Mouse (Mus musculus): ENCODE data around the gene Naxe. TPM values are rescaled to one million over a fixed set of nuclear protein-coding genes. Genes with fewer than 3 reads are reported as not detected.

Naxe gene
- polyA plus RNA-seq, 1 experiment from 2014 or later = 208 TPM

DNA sequence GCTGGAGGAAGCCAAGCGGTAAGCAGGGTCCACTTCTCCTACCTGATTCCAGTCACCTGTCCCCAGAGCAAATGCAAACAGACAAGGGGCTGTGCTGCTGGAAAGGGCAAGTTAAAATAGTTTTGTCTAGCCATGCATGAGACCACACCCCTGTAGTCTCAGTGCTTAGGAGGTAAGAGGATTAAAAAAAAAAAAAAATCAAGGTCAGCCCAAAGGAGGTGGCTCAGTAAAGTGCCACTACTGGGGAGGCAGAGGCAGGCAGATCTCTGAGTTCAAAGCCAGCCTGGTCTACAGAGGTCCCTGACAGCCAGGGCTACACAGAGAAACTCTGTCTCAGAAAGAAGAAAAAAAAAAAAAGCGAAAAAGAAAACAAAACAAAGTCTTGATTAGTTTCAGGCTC is 25.7 kb upstream of the Naxe start:
- WGBS = 93% methylated on average over 2 of the region's 2 CpGs
- Histone ChIP-seq H3K27me3 (no peaks in the 10 kb centered on the region), H3K36me3 (peaks cover 25% of the 10 kb centered on the region)

DNA sequence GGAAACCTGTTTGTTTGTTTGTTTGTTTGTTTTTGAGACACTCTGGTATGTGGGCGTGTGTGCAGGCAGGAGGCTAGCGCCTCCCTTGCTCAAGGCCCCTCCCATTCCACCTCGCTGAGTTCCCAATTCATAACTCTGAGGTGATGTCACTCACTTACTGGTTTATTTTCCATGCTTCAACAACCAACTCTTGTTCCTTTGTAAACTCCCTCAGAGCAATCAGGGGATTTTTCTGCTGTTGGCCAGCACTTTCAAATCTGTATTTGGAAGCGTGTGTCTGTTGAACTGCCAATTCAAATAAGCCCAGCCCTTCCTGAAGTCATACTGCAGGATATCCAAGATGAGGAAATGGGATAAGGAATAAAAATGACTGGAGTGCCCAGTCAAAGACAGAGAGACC is 24.4 kb upstream of the Naxe start:
- Histone ChIP-seq H3K36me3 (peaks cover 15% of the 10 kb centered on the region), H3K27ac (0 out of 2 replicates have a peak overlapping the region, but pooled peaks have one; percentile 12), H3K4me2 (peak overlapping the region; percentile 76), H3K4me3 (peak overlapping the region; percentile 68), H3K4me1 (peaks cover 16% of the 10 kb centered on the region), H3K9ac (peak overlapping the region; percentile 74), H3K9me3 (no peaks in the 10 kb centered on the region), H3K27me3 (no peaks in the 10 kb centered on the region)
- no peak for ATAC-seq (ENCODE audit: insufficient number of reproducible peaks, insufficient read depth, low FRiP score, low TSS enrichment, low read depth)
- WGBS = 8% methylated on average over 4 of the region's 4 CpGs

More for the DNA sequence above, 25.7 kb upstream of the Naxe start:
- H3K4me3 ChIP-seq = no peak overlapping the region
- ATAC-seq (ENCODE audit: insufficient number of reproducible peaks, insufficient read depth, low FRiP score, low TSS enrichment, low read depth) = no peak
- H3K27ac ChIP-seq = no peak overlapping the region
- H3K4me2 ChIP-seq = no peak overlapping the region
- H3K4me1 ChIP-seq = peaks cover 16% of the 10 kb centered on the region
- no peaks in the 10 kb centered on the region for H3K9me3 ChIP-seq
- H3K9ac ChIP-seq = no peak overlapping the region

DNA sequence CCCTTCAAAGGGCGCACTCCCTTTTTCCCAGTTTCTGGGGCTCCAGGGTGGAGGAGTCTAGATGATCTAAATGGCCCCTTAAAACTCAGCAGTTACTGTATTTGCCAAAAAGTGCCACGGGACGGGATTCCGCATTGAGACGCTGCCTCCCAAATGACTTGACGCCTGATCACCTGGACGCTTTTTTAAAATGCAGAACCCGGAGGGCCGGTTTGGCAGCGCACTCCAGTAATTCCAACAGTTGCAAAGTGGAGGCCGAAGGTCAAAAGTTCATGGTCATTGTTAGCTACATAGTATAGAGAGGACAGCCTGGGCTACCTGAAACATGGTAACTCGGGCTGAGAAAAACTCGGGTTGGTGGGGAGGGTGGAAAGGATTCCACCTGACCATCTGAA is 23.9 kb upstream of the Naxe start:
- no peak overlapping the region for H3K27ac ChIP-seq

DNA sequence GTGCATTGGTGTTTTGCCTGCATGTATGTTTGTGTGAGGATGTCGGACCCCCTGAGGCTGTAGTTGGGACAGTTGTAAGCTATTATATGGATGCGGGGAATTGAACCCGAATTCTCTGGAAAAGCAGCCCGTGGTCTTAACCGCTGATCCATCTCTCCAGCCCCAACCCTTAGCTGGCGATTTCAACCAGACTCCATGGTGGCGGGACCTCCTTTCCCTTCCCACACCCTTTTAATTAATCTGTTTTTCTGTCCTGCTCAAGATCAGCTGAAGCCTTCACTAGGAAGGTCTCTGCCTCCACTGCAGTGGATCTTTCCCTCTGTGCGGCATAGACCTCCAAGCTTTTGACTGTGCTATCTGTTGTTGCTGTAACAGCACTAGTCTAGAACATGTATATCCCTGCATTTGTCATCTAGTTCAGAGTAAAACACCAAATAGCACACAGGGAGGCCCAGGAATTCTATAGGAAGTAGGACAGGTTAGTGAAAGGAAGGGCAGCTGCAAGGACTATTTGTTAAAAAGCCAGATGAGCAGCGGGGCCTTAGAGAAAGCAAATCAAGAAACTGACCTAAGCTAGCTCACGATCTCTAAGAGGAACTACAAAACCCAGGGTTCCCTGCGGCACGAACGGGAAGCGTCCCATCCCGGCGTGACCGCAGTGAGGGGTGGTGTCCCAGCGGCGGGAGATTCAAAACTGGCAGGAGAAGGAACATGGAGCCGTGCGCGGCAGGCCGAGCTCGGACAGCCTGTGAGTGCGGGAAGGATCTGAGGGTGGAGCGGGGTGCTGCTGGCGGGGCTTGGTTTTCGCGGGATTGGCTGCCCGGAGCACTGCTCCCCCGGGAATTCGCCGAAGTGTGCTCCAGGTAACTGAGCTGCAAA is 23.3 kb upstream of the Naxe start, which contains the start of gene Iqgap3:
Gene Iqgap3, plus strand, starts transcription at position 627 of the 879 bp plus-strand sequence.
- Histone ChIP-seq H3K27me3 (no peaks in the 10 kb centered on the region), H3K4me3 (peak within 1 kb of the TSS; percentile 68), H3K27ac (peak within 1 kb of the TSS; percentile 39; the same call in 1 of the 2 replicates), H3K4me1 (peaks cover 16% of the 10 kb centered on the region), H3K4me2 (peak within 1 kb of the TSS; percentile 76), H3K9me3 (no peaks in the 10 kb centered on the region), H3K36me3 (peaks cover 15% of the 10 kb centered on the region), H3K9ac (peak within 1 kb of the TSS; percentile 74)
- WGBS = 19% methylated on average over 33 of the region's 33 CpGs
- ATAC-seq (ENCODE audit: insufficient number of reproducible peaks, insufficient read depth, low FRiP score, low TSS enrichment, low read depth) = peak; percentile 80; the same call in 1 of the 2 replicates

More for the DNA sequence above, 23.9 kb upstream of the Naxe start:
- Histone ChIP-seq H3K9me3 (no peaks in the 10 kb centered on the region), H3K4me1 (peaks cover 16% of the 10 kb centered on the region), H3K4me2 (peak overlapping the region; percentile 76), H3K36me3 (peaks cover 15% of the 10 kb centered on the region), H3K9ac (peak overlapping the region; percentile 74), H3K4me3 (peak overlapping the region; percentile 68), H3K27me3 (no peaks in the 10 kb centered on the region)
- ATAC-seq (ENCODE audit: insufficient number of reproducible peaks, insufficient read depth, low FRiP score, low TSS enrichment, low read depth) = no peak
- 2% methylated on average over 13 of the region's 13 CpGs for WGBS

DNA sequence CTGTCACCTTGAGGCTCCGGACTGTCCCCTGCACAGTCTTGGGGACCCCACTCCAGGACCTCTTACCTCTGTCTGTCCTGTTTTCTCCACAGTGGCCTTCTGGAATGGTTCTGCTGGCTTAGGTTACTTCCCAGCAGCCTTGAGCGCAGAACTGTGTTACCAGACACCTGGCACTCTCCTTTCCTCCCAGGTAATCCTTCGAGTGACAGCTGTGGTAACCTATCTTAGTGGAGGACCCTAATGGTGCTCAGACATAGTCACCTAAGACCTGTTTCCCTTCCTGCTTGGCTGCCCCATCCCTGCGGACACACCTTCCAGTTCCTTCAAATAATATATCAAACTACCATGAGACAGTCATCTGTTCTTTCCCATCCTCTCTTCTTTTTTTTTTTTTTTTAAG is 19.9 kb upstream of the Naxe start, which contains the start of gene Ttc24:
Gene Ttc24, minus strand, starts transcription at position 101 of the 400 bp plus-strand sequence.
- Histone ChIP-seq H3K36me3 (no peaks in the 10 kb centered on the region), H3K4me3 (no peak within 1 kb of the TSS), H3K9ac (peak within 1 kb of the TSS; percentile 27; the same call in 1 of the 2 replicates), H3K27me3 (peaks cover 3% of the 10 kb centered on the region; the same call in 1 of the 2 replicates), H3K9me3 (no peaks in the 10 kb centered on the region), H3K4me2 (no peak within 1 kb of the TSS), H3K4me1 (peaks cover 16% of the 10 kb centered on the region), H3K27ac (no peak within 1 kb of the TSS)
- 66% methylated on average over 4 of the region's 4 CpGs for WGBS
- no peak for ATAC-seq (ENCODE audit: insufficient number of reproducible peaks, insufficient read depth, low FRiP score, low TSS enrichment, low read depth)

DNA sequence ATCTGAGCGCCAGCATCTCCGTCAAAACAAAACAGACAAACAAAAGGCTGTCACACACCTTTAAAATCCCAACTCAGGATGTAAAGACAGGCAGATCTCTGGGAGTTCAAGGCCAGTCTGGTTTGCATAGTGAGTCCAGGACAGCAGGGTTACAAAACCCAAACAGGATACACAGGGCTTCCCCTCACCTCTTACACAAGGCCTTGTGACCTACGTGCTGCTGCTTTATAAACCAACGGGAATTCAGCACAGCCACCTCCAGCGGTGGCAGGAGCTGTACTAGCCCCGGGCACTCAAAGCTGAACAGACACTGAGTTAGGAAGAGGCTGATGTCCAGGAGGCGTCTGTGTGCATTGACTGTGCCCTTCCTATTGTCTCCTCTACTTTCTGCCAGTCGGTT is 19.1 kb upstream of the Naxe start:
- Histone ChIP-seq H3K27ac (no peak overlapping the region), H3K4me1 (peaks cover 8% of the 10 kb centered on the region), H3K4me3 (no peak overlapping the region), H3K4me2 (no peak overlapping the region), H3K9me3 (no peaks in the 10 kb centered on the region), H3K36me3 (no peaks in the 10 kb centered on the region), H3K27me3 (peaks cover 7% of the 10 kb centered on the region; the same call in 1 of the 2 replicates), H3K9ac (peak overlapping the region; percentile 27; the same call in 1 of the 2 replicates)
- 29% methylated on average over 8 of the region's 8 CpGs for WGBS
- no peak for ATAC-seq (ENCODE audit: insufficient number of reproducible peaks, insufficient read depth, low FRiP score, low TSS enrichment, low read depth)

DNA sequence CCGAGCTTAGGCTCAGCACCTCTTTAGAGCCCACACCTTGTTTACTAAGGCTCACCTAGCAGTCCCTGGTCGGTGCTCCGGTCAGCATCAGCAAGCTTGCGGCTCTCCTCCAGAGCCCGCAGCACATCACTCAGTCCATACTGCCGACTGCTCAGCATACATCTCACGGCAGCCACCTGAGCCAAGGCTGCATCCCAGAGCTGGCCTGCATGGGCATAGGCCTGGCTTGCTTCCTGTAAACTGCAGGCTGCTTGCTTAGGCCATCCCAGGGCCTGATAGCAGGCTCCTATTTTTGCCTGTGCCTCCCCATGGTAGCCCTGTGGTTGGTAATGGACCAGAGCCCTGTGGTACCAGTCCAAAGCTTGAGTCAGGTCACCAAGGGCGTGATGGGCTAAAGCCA is 16.5 kb upstream of the Naxe start:
- Histone ChIP-seq H3K36me3 (no peaks in the 10 kb centered on the region), H3K4me3 (no peak overlapping the region), H3K27me3 (peaks cover 20% of the 10 kb centered on the region), H3K4me1 (no peaks in the 10 kb centered on the region), H3K4me2 (no peak overlapping the region), H3K9me3 (no peaks in the 10 kb centered on the region), H3K9ac (no peak overlapping the region), H3K27ac (no peak overlapping the region)
- no peak for ATAC-seq (ENCODE audit: insufficient number of reproducible peaks, insufficient read depth, low FRiP score, low TSS enrichment, low read depth)
- WGBS = 80% methylated on average over 8 of the region's 8 CpGs

DNA sequence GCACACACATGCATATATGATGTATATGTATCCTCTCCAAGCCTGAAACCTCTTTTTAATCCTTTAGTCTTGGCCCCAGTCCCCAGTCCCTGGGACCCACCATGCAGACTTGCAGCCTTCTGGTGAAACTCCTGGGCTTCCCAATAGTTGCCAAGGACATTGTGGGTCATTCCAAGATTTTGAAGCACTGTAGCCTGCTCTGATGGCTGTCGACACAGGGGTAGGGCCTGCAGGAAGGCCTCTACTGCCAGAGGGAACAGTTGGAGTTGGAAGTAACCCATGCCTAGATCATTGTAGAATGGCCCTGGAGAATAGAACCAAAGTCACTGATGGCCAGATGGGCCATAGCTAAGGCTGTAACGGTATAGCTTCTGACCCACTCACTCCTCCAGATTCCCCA is 16.1 kb upstream of the Naxe start:
- no peaks in the 10 kb centered on the region for H3K9me3 ChIP-seq
- H3K4me1 ChIP-seq = no peaks in the 10 kb centered on the region
- ATAC-seq (ENCODE audit: insufficient number of reproducible peaks, insufficient read depth, low FRiP score, low TSS enrichment, low read depth) = no peak
- H3K4me2 ChIP-seq = no peak overlapping the region
- no peak overlapping the region for H3K4me3 ChIP-seq
- H3K9ac ChIP-seq = no peak overlapping the region
- H3K27ac ChIP-seq = no peak overlapping the region
- no peaks in the 10 kb centered on the region for H3K36me3 ChIP-seq
- WGBS = 70% methylated on average over 2 of the region's 2 CpGs
- peaks cover 20% of the 10 kb centered on the region for H3K27me3 ChIP-seq

DNA sequence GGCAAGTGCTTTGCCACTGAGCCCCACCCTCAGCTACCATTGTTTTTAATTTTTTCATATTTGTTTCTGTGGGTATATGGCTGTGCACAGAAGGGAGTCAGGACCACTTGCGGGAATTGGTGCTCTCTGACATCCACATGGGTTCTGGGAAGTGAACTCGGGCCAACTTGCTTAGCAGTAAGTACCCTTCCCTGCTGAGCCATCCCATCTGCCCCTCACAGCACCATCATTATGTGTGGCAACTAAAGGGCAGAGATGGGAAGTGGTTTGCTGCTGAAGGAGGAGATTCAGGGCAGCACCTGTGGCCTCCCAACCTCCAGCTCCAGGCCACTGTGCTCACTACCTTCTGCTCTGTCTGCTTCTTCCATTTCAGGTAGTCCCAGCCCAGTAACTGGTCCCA is 15.3 kb upstream of the Naxe start:
- no peak overlapping the region for H3K27ac ChIP-seq
- H3K4me3 ChIP-seq = no peak overlapping the region
- H3K4me2 ChIP-seq = no peak overlapping the region
- no peak overlapping the region for H3K9ac ChIP-seq
- no peaks in the 10 kb centered on the region for H3K4me1 ChIP-seq
- H3K27me3 ChIP-seq = peaks cover 20% of the 10 kb centered on the region
- ATAC-seq (ENCODE audit: insufficient number of reproducible peaks, insufficient read depth, low FRiP score, low TSS enrichment, low read depth) = no peak
- H3K36me3 ChIP-seq = no peaks in the 10 kb centered on the region
- no peaks in the 10 kb centered on the region for H3K9me3 ChIP-seq
- 71% methylated on average over 2 of the region's 2 CpGs for WGBS

DNA sequence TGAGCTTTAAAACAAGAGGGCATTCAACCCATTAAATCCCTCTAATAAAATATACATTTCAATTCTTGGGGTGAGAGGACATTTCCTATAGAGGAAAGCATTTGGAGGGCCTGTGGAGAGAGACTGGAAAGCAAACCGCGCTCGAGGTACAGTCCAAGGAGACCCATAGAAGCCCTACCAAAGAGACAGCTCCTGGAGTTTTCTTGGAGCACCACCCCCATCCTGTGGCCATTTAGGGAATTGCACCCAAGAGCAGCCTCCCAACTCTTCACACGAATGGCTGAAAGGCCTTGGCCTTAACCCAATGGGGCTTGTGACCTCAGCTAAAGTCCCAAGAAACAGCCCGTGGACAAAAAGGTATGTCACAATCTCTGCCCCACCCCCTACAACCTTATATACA is 13.5 kb upstream of the Naxe start:
- no peak overlapping the region for H3K4me2 ChIP-seq
- H3K4me3 ChIP-seq = no peak overlapping the region
- H3K36me3 ChIP-seq = no peaks in the 10 kb centered on the region
- H3K27ac ChIP-seq = no peak overlapping the region
- H3K9ac ChIP-seq = no peak overlapping the region
- no peaks in the 10 kb centered on the region for H3K4me1 ChIP-seq
- ATAC-seq (ENCODE audit: insufficient number of reproducible peaks, insufficient read depth, low FRiP score, low TSS enrichment, low read depth) = no peak
- 2% methylated on average over 5 of the region's 5 CpGs for WGBS
- no peaks in the 10 kb centered on the region for H3K9me3 ChIP-seq
- peaks cover 20% of the 10 kb centered on the region for H3K27me3 ChIP-seq

DNA sequence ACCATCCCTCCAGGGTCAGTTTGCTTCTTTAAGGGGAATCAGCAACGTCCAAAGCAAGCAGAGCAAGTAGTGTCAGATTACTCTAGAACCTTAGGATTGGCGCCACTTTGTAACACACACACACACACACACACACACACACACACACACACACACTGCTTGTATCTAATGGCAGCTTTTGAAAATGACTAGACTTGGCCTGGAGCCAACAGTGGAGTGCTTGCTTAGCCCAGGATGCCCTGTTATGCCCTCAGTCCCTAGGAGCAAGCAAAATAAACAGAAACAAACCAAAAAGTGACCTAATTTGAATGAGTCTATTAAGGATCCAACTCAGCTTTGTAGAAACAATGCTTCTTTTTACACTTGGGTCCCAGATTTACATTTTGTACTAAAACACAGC is 10.1 kb upstream of the Naxe start:
- H3K9me3 ChIP-seq = no peaks in the 10 kb centered on the region
- peaks cover 17% of the 10 kb centered on the region; the same call in 1 of the 2 replicates for H3K27me3 ChIP-seq
- H3K27ac ChIP-seq = no peak overlapping the region
- ATAC-seq (ENCODE audit: insufficient number of reproducible peaks, insufficient read depth, low FRiP score, low TSS enrichment, low read depth) = no peak
- no peaks in the 10 kb centered on the region for H3K36me3 ChIP-seq
- H3K4me2 ChIP-seq = no peak overlapping the region
- H3K9ac ChIP-seq = no peak overlapping the region
- WGBS = 6% methylated on average over 2 of the region's 2 CpGs
- H3K4me1 ChIP-seq = no peaks in the 10 kb centered on the region
- no peak overlapping the region for H3K4me3 ChIP-seq

DNA sequence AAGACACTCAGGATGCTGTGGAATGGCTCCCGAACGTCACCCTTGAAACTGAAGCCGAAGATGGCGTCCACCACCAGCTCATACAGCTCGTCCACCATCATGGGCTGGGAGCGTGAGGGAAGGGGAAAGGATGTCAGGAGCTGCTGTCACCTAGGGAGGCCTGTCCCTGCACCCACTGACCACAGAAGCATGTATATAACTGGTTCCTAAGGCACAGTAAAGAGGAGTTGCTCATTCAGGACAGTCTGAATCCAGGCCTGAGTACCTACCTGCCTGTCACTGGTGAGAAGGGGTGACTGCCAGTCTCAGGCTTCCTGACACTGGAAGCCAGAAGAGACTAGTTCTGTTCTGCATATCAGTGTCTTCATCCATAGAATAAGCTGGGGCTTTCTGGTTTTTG is 1.3 kb downstream of the Naxe start:
- Histone ChIP-seq H3K27ac (no peak overlapping the region), H3K9ac (peak overlapping the region; percentile 91)
- 82% methylated on average over 6 of the region's 6 CpGs for WGBS

More for the DNA sequence above, 1.3 kb downstream of the Naxe start:
- Histone ChIP-seq H3K4me3 (peak overlapping the region; percentile 90), H3K27me3 (no peaks in the 10 kb centered on the region), H3K4me2 (peak overlapping the region; percentile 89), H3K4me1 (peaks cover 11% of the 10 kb centered on the region), H3K36me3 (peaks cover 50% of the 10 kb centered on the region), H3K9me3 (no peaks in the 10 kb centered on the region)
- ATAC-seq (ENCODE audit: insufficient number of reproducible peaks, insufficient read depth, low FRiP score, low TSS enrichment, low read depth) = no peak
